Mouse (Mus musculus) kidney, postnatal 10 days (tissue): ENCODE data around the gene Sit1.
A peak's percentile ranks its signal among the peaks of the same experiment; 100 is the strongest.

Source experiments
- DNase-seq: peaks from one replicate; pipeline ENCODE4 v3.0.0; 2021; ENCODE audit warnings: mixed read lengths

Gene Sit1

DNA sequence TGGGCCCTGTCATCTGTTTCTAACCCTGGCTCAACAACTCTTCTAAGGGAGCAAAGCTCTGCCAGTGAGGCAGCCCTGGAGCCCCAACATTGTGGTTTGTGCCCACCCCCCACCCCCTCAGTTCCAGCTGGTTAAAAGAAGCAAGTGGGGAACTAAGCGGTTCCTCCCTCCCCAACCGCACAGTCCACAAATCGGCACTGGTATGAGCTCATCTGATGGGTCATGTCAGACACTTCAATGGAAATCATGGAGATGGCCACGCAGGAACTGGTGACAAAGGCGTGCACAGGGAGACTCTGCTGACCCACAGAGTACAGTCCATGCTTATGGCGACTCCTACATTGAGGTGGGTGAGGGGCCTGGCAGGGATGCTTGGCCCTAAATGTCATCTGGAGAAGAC is 17.6 kb downstream of the Sit1 start:
- DNase-seq, result no peak

DNA sequence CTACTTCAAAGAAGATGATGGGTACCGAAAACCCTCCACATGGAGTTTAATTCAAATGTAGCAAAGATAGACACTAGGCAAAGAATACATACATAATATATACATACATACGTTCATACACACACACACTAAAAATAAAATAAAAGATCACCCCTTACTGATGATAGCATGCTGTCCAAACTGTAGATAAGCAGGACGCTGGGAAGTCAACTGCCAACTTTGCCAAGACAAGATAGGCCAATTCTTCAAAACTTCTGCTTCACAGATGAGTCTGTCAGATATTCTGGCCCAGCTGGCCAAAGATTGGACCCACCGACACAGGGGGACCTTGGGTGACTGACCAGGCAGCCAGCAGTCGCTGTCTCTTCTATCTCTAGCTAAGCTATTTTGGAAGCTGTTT is 20.4 kb downstream of the Sit1 start:
- no peak for DNase-seq

DNA sequence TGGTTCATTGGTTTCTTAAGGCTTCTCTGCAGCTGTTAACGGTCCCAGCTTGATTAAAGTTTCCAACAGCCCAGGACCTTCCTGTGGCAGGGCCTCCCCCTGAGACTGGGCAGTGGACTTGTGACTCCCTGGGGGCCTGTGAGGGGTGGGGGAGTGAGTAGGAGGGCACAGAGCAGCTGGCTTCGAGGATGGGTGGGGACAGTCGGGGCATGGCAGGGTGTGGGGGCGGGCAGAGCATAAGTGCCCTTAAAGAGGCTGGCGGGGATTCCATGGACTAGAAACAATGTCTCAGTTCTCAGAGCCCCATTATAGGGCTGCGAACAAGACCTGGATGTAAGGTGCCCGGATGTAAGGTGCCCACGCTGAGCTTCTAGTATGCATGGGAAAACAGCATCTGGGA is 26.4 kb downstream of the Sit1 start:
- DNase-seq, result no peak

DNA sequence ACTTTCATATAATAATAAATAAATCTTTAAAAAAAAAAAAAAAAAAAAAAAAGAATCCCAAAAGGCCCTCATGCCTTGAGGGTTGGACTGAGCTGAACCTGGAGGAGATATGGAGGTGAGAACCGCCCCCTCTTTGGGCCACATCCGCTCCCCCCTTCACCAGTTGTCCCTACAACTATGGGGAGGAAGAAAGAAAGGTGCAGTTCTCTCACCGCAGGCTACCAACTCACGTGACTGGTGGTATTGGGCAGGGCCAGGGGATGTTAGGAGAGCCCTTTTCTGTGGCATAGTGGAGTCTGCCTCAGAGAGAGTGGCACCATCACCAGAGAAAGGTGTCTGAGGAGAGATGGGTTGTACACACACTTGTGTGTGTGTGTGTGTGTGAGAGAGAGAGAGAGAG is 27.1 kb downstream of the Sit1 start:
- DNase-seq, result no peak

DNA sequence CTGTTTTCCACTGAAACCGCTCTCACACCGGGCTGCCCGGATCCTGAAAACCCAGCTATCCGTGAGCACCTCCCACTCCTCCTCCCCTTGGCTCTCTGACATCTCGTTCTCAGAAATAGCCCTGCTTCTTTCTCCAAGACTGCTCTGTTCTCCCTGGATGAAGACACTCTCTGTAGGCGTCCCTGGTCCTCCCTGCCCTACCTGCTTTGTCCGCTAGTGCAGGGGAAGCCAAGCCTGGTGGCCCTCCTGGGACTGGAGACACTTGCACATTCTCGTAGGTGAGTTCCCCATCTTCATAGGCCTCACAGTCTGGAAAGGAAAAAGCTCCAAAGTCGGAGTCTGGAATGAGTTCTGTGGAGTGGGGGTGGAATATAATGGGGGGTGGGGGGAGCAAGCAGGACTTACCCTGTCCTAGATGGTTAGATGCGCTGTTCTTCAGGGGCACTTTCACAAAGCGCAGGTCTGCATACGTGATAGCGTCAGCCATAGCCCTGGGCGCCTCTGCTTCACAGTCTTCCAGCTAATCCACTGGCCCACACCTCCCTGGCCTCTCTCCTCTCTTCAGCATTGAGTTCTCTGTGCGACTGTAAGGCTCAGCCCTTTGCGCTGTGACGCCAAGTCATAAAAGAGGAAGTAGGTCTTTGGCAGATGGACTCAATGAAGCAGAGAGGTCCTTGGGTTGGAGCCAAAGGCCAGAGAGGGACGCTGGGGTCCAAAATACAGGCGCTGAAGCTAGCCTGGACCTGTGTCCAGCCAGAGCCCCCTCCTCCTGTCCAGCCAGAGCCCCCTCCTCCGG is 29.3 kb downstream of the Sit1 start, which contains the start of gene Cd72:
Gene Cd72 (minus strand): TSS at position 588 of the 796 bp plus-strand sequence.
- no peak for DNase-seq

DNA sequence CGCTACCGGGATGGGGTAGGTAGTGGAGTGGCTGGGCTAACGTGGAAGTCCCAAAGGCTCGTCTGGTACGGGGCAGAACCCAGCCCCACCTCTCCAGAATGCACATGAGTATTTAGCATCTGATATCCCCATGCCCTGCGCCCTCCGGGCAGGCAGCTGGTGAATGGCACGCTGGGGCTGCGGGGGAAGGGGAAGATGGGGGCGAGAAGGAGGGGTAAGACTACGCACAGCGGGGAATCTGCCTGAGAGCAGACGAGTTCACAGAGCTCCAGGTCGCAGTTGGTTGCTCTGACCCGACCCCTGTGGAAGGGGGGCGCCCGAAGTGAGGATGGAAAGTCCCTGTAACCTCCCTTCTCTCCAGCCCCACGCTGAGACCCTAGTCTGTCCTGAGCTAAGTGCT is 30.1 kb downstream of the Sit1 start:
- DNase-seq, result no peak

DNA sequence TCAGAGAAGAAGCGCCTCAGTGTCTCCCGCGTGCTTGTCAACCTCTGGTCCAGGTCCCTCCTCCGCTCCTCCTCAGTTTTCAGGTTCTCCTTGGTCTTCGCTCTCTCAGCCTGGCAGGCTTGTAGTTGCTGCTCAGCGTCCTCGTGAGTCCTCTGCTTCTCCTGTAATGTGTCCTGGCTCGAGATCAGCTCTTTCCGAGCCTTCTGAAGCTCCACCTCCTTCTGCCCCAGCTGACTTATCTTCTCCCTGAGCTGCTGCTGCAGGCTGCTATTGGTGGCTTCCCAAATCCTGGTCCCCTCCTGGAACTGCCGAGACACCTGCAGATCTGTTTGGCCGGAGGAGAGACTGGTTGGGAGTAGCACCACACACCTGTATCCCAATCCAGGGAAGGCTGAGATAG is 31.2 kb downstream of the Sit1 start:
- DNase-seq, result no peak

DNA sequence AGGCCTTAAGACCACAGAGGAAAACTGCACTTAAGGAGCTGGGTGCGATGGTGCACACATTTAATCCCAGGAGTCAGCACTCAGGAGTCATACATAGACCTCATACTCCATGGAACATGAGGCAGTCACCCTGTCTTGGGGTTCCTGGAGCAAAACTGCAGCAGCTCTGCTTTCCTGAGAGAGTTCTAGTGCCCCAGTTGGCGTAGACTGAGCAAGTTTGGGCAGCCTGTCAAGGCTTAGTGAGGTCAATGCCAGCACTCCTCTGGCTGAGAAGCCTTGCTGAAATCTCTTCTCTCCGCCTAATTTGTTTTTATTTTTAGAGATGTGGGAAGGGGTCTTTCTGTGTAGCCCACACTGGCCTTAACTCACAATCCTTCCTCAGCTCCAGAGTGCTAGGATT is 35.0 kb downstream of the Sit1 start:
- no peak for DNase-seq

DNA sequence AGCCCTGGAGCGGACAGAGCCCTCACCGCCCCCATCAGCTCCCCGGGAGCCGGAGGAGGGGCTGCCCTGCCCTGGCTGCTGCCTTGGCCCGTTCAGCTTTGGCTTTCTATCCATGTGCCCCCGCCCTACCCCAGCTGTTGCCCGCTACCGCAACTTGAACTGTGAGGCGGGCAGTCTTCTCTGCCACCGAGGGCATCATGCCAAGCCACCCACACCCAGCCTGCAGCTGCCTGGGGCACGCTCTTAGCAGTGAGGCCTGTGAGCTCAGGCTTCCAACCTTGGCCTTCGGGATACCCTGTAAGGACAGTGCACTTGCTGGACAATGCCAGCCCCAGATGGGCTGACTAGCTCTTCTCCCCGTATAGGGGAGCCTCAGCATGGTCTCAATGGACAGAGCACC is 36.3 kb downstream of the Sit1 start:
- DNase-seq, result no peak

DNA sequence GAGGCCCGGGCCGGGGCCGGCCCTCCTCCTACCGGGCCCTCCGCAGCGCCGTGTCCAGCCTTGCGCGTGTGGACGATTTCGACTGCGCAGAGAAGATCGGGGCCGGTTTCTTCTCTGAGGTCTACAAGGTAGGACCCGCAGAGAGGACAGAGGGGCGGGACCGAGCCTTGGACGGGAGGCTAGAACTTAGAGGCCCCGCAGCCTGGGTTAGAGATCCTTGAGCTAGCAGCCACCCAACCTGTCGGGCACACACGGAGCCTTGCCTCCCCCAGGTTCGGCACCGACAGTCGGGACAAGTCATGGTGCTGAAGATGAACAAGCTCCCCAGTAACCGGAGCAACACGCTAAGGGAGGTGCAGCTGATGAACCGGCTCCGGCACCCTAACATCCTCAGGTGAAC is 40.0 kb downstream of the Sit1 start:
- DNase-seq, result peak; percentile 61

DNA sequence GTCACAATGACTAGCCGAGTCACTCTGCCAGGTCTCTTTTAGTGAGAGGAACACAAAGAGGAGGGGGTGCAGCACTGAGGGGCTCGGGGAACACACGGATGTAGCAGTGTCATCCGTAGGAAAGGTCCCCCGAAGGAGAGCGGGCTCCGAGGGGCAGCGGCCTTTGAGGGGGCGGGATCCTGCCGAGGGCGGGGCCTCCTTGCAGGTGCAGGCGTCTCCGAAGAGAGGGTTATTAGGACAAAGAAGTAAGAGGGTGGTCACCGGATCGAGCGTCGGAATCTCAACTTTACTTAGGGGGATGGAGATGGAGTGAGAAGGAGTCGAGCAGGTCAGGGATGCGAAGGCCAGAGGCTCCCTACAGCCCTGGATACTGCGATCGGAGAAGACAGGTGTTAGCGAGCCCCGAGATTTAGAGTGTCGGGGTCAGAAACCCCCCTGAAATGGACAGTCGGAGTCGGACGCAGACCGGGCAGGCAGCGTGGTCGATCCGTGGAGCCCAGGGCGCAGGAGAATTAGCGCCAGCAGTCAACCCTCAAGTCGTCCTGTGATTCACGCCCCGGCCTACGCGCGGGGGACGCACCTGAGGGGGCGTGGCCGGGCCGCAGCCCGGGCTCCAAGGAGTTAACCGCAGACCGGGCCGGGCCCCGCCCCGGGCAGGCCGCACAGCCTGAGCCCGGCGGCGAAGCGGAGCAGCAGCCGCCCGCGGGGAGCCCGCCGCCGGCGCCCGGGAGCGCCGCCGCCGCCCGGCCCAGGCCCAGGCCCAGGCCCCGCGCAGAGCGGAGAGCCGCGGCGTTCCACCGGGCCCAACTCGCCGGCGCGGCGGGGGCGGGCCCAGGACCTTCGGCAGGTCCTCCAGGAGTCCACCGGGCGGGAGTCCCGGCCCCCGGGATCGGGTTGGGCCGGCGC is 40.8 kb downstream of the Sit1 start:
- DNase-seq, result peak; percentile 87

DNA sequence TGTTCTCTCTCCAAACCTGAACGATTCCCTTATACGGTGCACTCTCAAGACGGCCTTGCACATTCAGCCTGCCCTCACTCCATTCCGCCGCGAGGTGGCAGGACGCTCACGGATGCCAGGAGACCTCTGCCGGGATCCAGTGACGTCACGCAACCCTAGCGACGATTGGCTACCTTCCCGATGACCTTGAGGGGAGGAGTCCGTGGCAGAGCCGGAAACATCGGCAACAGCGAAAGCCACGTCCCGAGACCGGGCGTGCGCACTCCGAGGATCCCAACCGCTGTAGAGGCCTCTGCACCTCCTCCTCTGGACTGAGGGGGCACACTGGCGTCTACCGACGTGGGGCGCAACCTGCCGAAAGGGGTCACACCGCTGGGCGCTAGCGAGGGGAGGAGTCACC is 41.5 kb downstream of the Sit1 start:
- peak; percentile 100 for DNase-seq

DNA sequence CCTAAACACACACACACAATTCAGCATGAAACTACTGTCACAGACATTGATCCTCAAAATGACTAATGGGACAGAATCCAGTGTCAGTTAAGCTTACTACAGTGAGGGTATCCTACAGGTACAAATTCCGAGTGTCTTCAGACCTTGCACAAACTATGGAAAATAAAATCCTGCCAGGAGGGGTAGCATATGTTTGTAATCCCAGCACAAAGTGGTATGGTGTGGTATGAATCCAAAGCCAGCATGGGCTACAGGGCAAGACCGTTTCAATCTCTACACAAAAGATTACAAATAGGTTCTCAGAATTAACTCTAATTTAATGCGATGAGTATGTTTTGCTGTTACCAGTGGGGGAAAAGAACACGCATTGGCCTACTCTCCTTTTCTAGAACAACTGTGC is 41.9 kb downstream of the Sit1 start, which contains the start of gene Tesk1:
Gene Tesk1 (plus strand): TSS at position 301 of the 400 bp plus-strand sequence.
- DNase-seq, result no peak

DNA sequence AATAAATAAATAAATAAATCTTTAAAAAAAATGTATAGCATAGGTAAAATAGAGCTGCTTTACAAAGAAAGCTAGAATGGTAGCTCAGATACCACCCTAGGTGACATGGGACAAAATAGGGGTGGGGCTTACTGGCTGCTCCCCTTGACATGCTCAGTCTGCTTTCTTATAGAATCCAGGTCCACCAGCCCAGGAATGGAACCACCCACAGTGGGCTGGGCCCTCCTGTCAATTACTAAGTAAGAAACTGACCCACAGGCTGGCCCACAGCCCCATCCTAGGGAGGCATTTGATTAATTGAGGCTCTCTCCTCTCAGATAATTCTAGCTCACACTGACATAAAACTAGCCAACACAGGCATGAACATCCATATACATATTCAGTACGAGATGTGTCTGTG is 50.7 kb downstream of the Sit1 start:
- DNase-seq, result no peak
